Mouse (Mus musculus): Measurements from ENCODE around the gene Hist1h4b.

DNA sequence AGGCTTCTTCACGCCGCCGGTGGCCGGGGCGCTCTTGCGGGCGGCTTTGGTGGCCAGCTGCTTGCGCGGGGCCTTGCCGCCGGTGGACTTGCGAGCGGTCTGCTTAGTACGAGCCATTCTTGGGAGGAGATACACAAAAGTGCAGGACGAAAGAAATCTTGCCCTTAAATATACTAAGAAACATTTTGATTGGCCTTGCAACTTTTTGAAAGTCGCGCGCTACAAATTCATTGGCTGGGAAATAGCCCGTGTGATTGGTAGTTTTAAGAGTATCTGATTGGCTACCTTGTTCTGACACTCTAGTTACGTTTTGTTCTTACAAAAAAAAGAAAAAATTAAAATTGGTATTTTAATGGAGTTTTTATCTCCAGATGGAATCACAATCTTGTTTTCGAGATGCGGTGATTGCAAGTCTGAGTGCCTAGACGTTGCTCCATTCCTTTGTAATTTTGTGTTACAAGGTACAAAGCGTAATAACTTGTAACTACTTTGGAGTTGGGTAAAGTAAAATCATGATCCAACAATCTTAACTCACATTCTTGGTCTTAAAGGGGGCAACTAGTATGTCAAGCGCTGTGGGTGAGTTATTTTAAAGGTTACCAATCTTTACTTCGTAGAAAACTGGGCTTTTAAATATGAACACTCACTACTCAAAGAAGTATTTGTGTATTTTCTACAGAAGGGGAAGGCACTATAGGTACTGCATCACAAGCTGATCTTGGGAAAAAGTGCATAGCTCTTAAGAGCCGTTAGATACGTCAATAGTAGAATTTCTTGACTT is 11.2 kb upstream of the Hist1h4b start, which contains the start of gene Hist1h3c:
- no peak for TF ChIP-seq CTCF (IDR thresholded peaks at IDR 0.05 in 2 of 3, conservative IDR thresholded peaks at IDR 0.05 in 1 of 3; ENCODE audit: control insufficient read depth in 1 of 3, insufficient read depth in 1 of 3, low read depth in 2 of 3, low read length in 3 of 3, poor library complexity in 1 of 3, severe bottlenecking in 1 of 3)
- no peak for TF ChIP-seq POLR2AphosphoS2 (IDR thresholded peaks at IDR 0.05; ENCODE audit: low read length)
- TF ChIP-seq KAT2A (conservative IDR thresholded peaks at IDR 0.05; ENCODE audit: low read depth, low read length): no peak
- no peak for TF ChIP-seq MYC (IDR thresholded peaks at IDR 0.05; ENCODE audit: low read depth, low read length)

Measured in MEL (cell line).